Mouse (Mus musculus): ENCODE measurements at regions not wholly inside any gene's neighbourhood (a gene's known extent, or its start where the extent isn't known, plus 50 kb on each side); places are given as distances from the start of the nearest gene placed in this dataset.
A peak's percentile ranks its signal among the peaks of the same experiment; 100 is the strongest.

DNA sequence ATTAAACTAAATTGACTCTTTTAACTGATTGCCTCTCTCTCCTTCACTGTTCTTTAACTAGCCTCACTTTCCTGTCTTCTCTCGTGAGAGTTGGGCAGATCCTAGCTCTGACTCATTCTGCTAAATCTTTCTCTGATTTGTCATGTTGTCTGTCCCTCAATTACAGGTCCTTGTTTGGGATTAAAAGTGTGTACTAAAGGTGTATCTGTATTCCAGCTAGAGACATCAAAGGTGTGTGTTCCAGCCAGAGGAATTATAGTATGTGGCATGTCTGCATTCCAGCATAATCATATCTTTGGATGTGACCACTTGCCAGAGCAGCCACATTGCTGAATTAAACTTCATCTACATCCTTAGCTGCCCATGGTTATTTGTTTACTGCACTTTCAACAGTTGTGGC lies 167.5 kb upstream of the Fam83b start:
- DNase-seq = no peak

DNA sequence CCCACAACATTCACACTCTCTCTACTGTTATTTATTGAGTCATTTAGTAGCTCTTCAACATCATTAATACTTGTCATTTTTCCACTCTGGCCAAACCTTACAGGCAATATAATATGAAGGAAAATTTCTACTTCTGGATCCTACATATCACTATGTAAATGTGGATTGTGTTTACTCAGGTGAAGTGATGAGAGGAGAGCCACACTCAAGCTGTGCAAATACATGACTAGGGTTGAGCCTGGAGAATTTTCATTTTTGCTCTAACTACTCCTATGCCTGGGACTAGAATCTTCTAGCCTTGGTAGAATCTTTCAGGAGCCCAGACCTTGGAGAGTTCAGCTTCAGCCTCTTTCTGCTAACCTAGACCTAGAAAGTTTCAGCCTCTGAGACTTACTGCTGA lies 166.9 kb upstream of the Fam83b start:
- no peak for DNase-seq

DNA sequence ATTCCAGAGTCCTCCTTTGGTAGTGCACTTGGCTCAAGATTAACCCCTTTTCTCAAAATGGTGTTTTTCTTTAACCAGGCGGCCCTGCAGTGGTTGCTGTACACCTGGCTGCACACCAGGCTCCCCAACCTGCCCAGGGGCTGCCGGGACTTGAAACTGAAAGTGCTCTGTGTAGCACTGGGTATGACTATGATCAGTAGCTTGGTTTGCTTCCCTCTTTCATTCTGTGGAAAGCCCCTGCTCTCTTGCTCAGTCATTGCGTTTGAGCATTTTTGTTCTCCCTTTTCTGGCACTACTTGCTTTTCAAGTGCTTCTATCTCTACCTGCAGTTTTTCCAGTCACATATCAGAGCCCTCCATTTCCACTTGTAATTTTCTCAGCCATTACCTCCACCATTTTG lies 156.0 kb upstream of the Fam83b start:
- no peak for DNase-seq

DNA sequence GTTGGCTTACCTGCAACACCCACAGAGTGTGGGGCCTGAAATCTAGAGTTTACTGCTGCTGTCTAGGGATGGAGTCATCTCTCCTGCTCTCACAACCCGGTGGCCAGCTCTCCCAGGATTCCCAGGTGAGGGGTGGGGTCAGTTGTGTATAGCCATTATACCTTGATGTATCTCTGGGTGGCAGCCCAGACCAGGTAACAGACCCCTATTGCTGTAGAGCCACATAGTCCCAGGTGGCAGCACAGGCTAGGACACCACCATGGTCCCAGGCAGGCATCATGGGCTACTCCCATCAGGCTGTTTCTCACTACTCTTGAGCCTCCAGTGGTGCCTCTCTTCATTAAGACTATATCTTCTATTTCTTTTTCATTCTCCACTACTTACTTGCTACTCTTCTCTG lies 148.9 kb upstream of the Fam83b start:
- no peak for DNase-seq

DNA sequence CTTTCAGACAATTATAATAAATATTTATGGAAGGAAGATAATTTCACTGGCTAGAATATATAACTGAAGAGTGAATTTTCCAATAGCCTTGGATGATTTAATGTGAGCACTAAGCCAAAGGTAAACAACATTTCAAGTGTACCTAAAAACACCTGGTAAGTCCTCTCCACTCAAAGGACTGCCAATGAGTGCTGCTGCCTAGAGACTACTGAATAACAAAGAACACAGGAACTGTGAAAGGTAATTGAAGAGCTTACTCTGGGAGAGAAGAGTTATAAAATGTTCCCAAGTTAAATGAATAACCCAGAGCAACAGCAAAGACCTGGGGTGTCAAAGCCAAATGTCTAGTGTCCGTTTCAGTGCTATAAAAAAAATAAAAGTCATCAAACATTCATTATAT lies 139.5 kb upstream of the Fam83b start:
- DNase-seq = no peak

DNA sequence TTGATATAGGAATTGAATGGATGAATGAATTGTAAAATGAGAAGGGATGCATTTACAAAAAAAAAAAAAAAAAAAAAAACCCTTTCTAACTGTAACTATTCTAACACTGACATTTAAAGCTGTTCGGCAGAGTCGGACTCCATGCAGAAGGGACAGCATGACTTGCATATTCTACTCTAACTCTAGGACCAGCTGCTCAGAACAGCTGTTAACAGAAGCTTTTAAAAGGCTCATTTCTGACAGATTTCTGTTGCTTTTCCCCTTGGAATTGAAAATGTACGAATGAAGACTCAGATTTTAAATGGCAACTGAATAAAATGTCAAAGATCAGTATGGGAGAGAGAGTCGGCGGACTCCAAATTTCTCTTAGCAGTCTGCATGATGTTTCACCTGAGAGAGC lies 138.9 kb upstream of the Fam83b start:
- DNase-seq = no peak

DNA sequence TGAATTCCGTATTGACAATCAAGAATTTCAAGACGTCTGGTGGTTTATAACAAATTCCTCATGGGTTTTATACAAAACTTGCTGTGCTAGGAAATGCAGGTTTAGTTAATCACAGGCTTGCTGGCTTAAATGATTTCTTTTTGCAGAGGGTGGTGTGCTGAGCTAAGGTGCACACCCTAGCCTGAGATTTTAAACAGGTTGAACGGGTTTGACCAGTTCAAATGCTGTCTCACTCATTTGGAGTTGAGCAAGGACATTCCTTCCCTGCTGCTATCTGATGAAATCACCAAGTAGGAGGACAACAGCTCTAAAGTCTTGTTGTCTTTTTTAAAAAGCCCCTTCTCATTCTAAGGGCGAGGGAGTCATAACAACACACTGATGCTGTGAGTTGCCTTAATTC lies 128.6 kb upstream of the Fam83b start:
- DNase-seq = no peak

DNA sequence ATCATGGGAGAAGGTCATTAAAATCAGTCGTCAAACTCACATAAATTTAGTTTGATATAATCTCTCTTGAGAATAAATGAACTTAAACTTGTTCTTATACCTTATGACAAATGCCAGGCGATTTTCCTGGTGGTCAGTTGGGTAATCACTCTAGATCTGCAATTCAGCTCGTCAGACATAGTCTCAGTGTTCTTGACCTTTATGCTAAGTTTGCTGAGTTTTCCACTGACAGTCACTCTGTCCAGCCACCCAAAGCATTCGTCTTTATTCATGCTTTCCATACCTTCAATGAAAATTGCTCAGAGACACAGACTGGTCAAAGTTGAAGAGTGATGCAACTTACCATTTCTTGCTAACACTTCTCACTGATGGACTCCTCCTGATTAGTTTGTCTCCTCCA lies 126.1 kb upstream of the Fam83b start:
- no peak for DNase-seq

DNA sequence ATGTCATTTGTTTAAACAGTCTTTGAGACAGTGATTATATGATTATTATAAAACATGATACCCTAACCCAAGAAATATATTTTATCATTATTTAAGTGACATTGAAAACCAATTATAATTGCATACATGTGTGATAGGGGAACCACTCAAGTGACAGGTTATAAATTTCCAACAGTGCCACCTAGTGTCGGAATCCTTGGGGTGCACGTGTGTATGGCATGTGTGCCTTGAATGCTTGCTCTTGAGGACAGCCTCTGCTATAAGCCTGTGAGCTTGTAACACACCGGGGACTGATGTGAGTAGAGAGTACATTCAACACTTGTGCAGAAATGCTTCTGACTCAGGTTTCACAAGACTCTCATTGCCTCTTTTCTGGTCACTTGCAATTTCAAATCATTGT lies 93.9 kb upstream of the Fam83b start:
- DNase-seq = peak; percentile 15

DNA sequence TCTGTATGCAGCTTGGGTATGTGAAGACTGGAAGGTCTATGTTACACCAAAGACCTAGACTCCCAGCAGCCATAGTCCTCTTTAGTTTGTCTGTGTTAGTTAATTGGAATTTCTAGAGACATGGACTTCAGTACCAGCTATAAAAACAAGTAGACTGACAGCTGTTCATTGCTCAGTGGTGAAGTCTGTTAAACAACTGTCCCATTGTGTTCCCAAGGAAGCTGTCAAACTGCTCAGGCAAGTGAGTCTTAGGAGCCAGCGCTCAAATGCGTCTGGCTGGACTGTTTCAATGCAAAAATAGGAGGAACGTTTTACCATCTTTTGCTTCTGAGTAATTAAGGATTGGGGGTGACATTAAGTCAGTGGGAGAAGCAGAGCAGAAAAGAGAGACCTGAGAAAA lies 92.9 kb upstream of the Fam83b start:
- no peak for DNase-seq

DNA sequence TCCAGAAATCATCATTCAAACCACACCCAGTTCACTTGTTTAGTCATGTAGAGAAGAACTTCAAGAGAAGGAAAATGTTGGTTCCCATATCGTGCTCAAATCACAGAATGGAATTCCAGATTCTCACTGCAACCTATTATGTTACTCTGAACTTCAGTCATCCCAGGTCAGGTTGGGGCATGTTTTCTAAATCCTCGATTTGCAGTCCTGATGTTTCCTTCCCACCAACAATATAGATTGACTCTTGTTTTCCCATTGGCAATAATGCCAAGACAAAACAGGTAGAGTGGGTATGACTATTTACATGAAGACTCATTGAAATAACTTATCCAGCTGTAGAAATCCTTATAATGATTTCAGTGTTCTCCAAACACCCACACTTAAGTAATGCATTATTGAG lies 86.4 kb upstream of the Fam83b start:
- no peak for DNase-seq

DNA sequence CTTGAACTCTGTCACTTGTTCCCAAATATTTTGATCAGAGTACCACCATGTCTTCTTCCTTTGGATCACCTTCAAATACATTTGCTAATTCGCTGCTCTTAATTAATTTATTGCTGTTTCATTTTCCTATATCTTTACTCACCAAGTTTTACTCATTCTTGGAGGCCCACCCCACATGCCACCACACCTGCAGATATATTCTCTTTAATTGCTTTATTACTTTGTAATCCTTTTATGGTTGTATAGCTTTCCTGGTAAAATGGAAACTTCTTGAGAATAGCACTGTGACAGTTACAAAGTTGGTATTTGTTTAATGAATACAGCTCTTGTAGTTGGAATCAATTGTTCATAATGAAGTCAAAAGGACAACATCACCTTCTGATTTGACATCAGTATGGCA lies 82.6 kb upstream of the Fam83b start:
- DNase-seq = no peak

DNA sequence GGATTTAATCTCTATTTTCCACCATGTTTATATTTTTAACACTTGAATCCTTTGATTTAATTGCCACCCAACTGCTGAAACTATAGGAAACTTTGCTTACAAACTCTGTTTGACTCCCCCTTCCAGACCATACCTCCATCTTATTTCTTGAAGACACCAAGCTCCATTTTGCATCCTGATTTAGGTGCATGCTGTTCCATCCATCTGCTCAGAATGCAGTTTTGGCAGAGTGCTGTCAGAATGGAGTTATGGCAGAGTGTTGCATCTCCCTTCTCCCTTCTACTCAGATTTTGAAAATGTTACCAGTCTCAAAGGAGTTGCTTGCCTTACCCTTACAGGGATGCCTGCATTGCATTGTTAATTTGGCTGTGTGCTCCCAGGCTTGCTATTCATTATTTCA lies 79.5 kb upstream of the Fam83b start:
- DNase-seq = no peak
